Mouse (Mus musculus) cortical plate, adult 2 months (tissue): ENCODE results near the gene Atxn7l1. TPM values are rescaled to one million over a fixed set of nuclear protein-coding genes. Genes with fewer than 3 reads are reported as not detected.

Experiments
- H3K27ac ChIP-seq: fragments of 200-500 bp; 2 replicates; pipeline ENCODE4 v1.5.1; 2012; ENCODE audit warnings: low read length, control low read depth, inconsistent platforms; ENCODE audit not compliant: insufficient read depth
- H3K4me1 ChIP-seq: fragments of 200-500 bp; 2 replicates; pipeline ENCODE4 v1.6.1; 2011; ENCODE audit warnings: low read length; ENCODE audit not compliant: control insufficient read depth, insufficient read depth
- H3K4me3 ChIP-seq: fragments of 200-500 bp; 2 replicates; pipeline ENCODE4 v1.5.1; 2011; ENCODE audit warnings: mild to moderate bottlenecking, low read length, control low read depth; ENCODE audit not compliant: insufficient read depth
- CTCF ChIP-seq: fragments of 200-500 bp; IDR thresholded peaks from 2 replicates; pipeline ENCODE4 v1.5.1; 2011; ENCODE audit warnings: mild to moderate bottlenecking, control low read depth, low read length; ENCODE audit not compliant: insufficient read depth; ENCODE audit errors: extremely low read depth
- POLR2A ChIP-seq: fragments of 200-500 bp; IDR thresholded peaks from 2 replicates; pipeline ENCODE4 v1.6.1; 2011; ENCODE audit warnings: mild to moderate bottlenecking, low read length, control low read depth; ENCODE audit not compliant: insufficient read depth; ENCODE audit errors: extremely low read depth
- polyA plus RNA-seq: library from polyadenylated mRNA; depleted of rRNA; stranded (reverse); fragments of >200 nt; gene quantifications from 2 replicates; pipeline ENCODE4 v1.2.3, GENCODE M21; 2012

The Atxn7l1 gene
- polyA plus RNA-seq, 1 experiment = 41.0 TPM

- Histone ChIP-seq H3K27ac (no peak overlapping the region), H3K4me1 (peaks cover 2% of the 10 kb centered on the region; the same call in 1 of the 2 replicates), H3K4me3 (no peak overlapping the region)
- TF ChIP-seq CTCF (no peak), POLR2A (no peak)
These were observed 20.1 kb downstream of the Atxn7l1 start for GRCm38 (mm10) chr12:33167545-33167944.

GRCm38 (mm10) chr12:33168491-33168890 lies 21.0 kb downstream of the Atxn7l1 start:
- Histone ChIP-seq H3K4me1 (peaks cover 3% of the 10 kb centered on the region), H3K4me3 (no peak overlapping the region), H3K27ac (no peak overlapping the region)
- TF ChIP-seq CTCF (no peak), POLR2A (no peak)

GRCm38 (mm10) chr12:33169777-33170494 lies 22.4 kb downstream of the Atxn7l1 start:
- no peak overlapping the region for H3K4me3 ChIP-seq
- TF ChIP-seq CTCF = no peak
- TF ChIP-seq POLR2A = no peak
- H3K4me1 ChIP-seq = peaks cover 4% of the 10 kb centered on the region
- no peak overlapping the region for H3K27ac ChIP-seq

GRCm38 (mm10) chr12:33170822-33171221 lies 23.3 kb downstream of the Atxn7l1 start:
- Histone ChIP-seq H3K4me3 (no peak overlapping the region), H3K27ac (no peak overlapping the region), H3K4me1 (peaks cover 7% of the 10 kb centered on the region)
- TF ChIP-seq CTCF (no peak), POLR2A (no peak)

GRCm38 (mm10) chr12:33172926-33173325 lies 25.4 kb downstream of the Atxn7l1 start:
- no peak for TF ChIP-seq CTCF
- no peak for TF ChIP-seq POLR2A
- Histone ChIP-seq H3K4me3 (no peak overlapping the region), H3K27ac (no peak overlapping the region), H3K4me1 (peaks cover 7% of the 10 kb centered on the region)

GRCm38 (mm10) chr12:33173720-33174141 lies 26.2 kb downstream of the Atxn7l1 start:
- TF ChIP-seq CTCF (no peak), POLR2A (no peak)
- Histone ChIP-seq H3K4me3 (no peak overlapping the region), H3K4me1 (peaks cover 7% of the 10 kb centered on the region), H3K27ac (no peak overlapping the region)

- TF ChIP-seq CTCF (no peak), POLR2A (no peak)
- Histone ChIP-seq H3K4me1 (peaks cover 7% of the 10 kb centered on the region), H3K27ac (no peak overlapping the region), H3K4me3 (no peak overlapping the region)
These were observed 26.7 kb downstream of the Atxn7l1 start for GRCm38 (mm10) chr12:33174171-33174570.

- Histone ChIP-seq H3K4me3 (no peak overlapping the region), H3K27ac (no peak overlapping the region), H3K4me1 (peaks cover 7% of the 10 kb centered on the region)
- TF ChIP-seq POLR2A (no peak), CTCF (no peak)
These were observed 27.3 kb downstream of the Atxn7l1 start for GRCm38 (mm10) chr12:33174675-33175357.

- Histone ChIP-seq H3K4me3 (no peak overlapping the region), H3K27ac (no peak overlapping the region), H3K4me1 (peaks cover 5% of the 10 kb centered on the region)
- TF ChIP-seq POLR2A (no peak), CTCF (no peak)
These were observed 28.4 kb downstream of the Atxn7l1 start for GRCm38 (mm10) chr12:33175621-33176554.
